Mouse (Mus musculus) kidney, adult 8-10 months (tissue): ENCODE measurements around the gene Pigu.

Source experiments
- DNase-seq, 2 experiments: peaks; one replicate each; pipeline ENCODE4 v3.0.0; 2022

The Pigu gene

DNA sequence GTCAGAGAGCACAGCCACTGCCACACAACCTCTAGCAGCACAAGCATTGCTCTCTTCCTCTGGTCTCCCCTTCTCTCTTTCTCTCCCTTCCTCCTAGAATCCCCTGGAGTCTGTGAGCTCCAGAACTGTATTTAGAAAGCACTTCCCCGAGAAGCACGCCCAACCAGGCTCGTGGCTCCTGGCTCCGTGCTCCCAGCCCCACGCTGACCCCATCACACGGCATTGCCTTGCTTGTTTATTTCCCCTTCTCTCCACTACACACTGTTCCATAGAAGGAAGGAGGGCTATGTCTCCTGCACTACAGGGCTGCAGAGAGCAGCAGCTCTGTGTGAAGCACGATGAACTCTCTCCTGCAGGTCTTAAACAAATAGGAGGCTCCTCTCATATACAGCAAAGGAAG lies 72.6 kb downstream of the Pigu start:
- DNase-seq = no peak

DNA sequence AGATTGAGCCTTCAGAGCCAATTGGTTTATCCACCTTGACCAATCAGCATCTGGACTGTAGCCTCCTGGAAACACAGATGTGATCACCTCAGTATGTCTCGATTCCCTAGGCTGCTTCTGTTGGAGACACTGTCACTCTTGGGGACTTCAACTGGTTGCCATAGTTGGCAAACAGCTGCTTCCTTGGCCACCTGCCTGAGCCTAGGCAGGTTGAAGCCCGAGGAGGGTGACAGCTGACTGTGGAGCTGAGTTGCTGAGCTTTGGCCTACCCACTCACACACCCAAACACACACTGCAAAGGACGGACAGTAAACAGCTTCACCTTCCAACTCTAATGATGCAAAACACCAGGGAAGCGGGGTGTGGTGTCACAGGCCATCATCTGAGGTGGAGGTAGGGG lies 73.4 kb downstream of the Pigu start:
- no peak for DNase-seq

DNA sequence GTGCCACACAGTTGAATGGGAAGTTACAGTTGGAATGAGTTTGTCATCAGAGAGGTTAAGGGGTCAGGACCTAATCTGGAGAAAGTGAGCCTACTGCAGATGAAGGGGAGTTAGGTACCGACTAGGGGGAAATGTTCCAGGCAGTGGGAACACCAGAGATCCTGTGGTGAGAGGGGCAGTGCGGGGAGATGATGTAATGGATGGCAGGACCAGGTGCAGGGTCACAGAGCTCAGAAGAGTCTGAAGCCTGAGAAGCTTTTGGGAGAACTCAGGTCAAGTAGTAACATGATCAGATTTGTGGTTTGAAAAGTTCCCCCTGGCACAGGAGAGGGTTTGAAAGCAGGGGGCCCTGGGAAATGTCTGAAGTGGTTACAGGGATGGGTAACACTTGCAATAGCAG lies 77.1 kb downstream of the Pigu start:
- DNase-seq = no peak

DNA sequence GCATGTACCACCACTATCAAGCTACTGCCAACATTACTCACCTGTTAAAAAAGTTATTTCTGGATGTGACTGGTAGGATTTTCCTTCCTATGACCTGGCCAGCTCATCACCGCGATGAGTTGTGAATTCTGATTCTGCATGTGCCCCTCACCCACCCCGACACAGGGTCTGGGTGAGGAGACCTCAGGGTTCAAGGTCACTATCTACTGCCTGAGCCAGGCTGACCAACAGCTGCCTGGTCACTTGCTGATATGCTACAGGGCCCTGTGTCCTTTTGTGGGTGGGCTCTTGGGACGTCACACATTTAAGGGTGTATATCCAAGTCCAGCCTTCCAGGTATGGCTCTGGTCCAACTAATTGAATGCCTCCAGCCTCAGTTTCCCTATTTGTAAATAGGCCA lies 78.1 kb downstream of the Pigu start:
- DNase-seq = no peak

DNA sequence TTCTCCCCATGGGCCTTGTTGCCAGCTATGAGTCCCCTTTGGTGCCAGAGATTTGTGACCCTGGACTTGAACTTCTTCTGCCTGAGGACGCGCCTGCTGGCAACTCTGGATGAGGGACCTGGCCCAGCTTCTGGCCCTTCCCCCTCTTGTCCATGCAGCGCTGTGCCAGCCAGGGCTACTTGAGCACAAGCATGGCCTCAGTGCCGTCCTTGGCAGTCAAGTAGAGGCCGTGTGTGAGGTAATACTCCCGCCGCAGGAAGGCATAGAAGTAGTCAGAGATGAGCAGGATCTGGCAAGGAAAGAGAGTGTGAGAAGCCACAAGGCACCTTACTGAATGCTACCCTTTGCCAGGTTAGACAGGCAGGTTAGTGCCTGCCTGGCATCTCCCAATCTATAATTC lies 78.9 kb downstream of the Pigu start:
- no peak for DNase-seq

DNA sequence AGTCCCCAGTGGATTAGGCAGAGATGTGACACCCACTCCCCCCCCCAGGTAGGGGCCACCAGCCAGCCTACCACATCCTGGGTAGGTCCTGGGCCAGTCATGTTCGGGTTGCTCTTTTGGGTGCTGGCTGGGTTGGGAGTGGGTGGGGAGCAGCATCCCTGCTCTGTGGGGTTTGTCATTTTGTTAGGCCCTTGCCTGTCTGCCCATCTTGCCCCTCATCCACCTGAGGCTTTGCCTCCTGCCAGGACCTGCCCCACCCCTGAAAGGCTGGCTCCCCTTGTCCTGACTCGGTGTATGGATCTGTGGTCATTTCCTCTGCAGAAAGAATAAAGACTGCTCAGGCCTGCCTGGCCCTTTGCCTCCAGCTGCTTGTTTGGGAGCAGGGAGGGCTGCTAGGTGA lies 79.5 kb downstream of the Pigu start:
- no peak for DNase-seq

DNA sequence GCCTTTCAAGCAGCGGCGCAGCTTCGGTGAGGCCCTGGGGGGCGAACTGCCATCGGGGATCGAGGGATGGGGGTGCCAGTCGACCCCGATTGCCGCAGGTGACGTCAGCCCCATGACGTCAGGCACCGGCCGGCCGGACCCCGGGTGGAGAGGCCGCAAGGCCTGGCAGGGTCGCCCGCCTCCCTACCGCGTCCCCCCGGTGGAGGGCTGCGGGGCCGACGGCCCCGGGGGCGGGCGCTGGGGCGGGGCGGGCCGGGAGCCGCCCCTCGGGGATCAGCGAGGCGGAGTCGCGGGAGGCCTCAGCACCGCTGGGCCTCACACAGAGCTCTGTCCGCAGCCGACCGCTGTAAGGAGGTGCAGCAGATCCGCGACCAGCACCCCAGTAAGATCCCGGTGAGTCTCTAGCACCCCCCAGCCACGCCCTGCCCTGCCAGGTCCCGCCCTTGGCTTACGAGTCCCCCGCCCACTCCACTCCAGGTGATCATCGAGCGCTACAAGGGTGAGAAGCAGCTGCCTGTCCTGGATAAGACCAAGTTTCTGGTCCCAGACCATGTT lies 80.5 kb downstream of the Pigu start:
- DNase-seq = peak; percentile 59 to 64

DNA sequence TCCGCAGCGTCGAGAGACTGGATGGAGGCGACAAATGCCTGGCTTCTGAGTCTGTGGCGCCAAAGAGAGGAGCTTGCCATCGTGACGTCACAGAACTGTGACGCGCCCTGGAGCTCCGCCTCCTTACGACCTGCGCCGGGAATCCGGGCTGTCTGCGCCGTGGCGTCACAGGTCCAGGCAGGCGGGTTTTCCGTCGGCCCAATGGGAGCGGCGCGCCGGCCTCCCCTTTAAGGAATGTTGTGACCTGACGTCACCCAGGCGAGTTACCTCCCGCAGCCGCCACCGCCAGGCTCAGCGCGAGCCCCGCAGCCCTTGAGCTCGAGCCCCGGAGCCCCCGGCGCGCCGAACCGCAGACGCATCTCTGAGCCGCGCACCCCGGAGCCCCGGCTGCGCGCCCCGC lies 81.0 kb downstream of the Pigu start, which contains the start of gene Map1lc3a:
Map1lc3a (plus strand) TSS at position 103 of the 400 bp plus-strand sequence.
- peak; percentile 95 to 97 for DNase-seq

DNA sequence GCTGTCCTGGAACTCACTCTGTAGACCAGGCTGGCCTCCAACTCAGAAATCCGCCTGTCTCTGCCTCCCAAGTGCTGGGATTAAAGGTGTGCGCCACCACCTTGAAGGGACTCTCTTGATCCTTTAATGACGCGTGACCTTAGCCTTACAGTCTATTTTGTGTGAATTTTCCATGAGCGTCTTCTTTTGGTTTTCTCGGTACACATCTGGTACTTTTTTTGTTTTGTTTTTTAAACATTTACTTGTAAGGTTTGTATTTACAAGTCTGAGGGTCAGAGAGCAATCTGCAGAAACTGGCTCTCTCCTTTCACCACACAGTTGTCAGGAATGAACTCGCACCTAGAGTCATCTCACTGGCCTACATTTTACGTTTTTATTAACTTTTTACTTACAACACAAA lies 83.6 kb downstream of the Pigu start:
- no peak for DNase-seq

DNA sequence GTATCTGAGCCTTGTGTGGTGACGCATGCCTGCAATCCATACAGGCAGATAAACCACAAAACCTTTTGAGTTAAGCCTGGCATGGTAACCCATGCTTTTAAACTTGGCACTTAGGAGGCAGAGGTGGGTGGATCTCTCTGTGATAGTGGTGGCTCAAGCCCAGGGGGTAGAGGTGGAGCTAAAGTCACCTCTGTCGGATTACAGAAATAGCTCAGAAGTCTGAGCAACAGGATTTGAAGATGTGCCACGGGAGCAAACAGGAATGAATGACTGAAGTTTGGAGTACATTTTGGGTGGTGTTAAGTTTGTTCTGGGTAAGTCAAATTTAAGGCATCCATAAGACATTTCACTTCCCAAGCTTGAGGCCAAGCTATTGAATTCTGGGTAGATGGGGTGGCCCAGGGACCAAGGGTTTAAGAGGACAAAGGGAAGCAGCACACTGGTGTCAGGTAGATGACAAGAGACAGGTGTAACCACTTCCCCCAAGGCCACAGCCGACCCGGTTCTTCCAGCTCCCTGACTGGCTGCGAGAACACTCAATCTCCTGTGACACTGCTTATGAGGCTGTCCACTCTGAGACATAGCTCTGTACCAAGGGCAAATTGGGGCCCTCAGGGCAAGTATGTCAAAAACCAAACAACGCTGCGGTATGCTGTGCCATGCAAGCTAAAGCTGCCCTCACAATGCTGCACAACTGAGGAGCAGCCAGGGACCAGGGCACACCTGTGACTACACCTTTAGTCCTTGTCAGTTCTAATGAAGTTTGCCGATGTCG lies 84.6 kb downstream of the Pigu start:
- no peak for DNase-seq

DNA sequence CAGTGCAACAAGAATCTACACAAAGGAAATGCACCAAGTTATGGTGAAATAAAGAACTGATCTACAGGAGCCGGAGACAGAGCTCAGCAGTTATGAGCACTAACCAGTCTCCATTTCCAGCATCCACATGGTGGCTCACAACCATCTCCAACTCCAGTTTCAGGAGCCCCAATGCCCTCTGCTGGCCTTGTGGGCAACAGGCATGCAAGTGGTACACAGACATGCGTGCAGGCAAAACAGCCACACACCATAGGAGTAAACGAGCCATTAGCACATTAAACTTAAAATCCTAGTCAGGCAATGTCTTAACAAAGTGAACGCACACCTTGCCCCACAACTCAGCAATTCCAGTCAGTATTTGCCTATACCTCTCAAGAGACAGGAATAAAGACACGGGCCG lies 85.3 kb downstream of the Pigu start:
- no peak for DNase-seq

DNA sequence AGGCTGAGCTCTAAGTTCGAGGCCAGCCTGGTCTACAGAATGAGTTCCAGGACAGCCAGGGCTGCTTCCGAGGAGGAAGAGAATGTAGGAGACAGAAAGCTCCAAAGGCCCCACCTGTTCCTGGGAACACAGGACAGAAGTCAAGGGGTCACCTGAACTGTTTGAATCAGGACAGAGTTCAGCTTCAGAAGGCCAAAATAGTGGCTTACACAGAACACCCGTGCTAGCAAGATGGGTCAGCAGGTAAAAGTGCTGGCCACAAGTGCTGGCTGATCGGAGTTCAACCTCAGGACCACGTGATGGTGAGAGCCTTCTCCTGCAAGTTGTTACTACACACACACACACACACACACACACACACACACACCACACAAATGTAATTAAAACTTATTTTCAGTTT lies 90.3 kb downstream of the Pigu start:
- DNase-seq = peak; percentile 52 to 58

DNA sequence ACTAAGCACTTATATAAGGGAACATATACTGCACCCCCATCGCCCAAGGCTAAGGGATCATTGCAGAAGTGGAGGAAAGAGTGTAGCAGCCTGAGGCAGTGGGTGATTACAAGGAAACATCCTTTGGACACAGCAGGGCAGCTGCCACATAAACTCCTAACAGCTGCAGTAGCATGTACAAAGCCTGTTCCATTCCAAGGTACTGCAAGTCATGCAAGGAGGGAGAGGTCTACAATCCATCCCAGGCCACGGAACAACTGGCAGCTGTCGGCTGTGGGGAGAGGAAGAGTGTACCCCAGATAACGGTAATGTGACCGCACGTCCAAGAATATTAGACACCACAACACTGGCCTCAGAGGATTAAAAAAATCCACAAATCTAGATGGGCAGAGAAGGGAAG lies 91.7 kb downstream of the Pigu start:
- DNase-seq = no peak

DNA sequence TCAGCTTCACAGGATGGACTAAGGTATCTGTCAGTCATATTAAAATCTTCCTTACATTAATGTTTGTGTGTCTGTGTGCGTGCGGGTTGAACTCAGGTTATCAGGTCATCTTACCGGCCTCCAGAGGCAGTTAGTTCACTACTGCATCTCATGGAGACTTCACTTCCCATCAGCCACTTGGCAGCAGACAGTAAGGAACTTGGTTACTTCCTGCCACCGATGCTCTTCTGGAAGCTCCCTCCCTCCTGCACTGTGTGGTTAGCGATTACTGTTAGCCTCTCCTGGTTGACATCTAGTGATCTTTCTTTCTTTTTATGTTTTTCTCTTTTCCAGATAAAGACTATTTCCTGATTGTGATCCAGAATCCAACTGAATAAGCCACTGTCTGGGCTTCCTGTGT lies 107.6 kb downstream of the Pigu start:
- no peak for DNase-seq

DNA sequence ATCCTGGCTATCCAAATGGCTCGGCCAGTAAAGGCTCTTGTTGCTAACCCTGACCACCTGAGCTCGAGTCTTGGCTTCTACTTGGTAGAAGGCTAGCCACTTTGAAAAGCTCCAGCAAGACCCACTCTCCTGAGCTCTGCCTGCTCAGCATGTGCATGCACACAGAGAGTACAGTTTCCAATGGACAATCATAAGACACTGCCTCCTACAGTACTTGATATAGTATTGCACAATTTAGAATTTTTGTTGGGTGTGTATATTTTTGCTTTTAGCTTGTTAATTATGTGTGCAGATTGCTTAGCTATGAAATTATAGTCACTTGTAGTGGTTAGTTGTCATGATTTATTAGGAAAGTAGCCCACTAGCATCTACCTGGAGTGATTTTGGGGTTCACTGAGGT lies 108.5 kb downstream of the Pigu start:
- DNase-seq = no peak

DNA sequence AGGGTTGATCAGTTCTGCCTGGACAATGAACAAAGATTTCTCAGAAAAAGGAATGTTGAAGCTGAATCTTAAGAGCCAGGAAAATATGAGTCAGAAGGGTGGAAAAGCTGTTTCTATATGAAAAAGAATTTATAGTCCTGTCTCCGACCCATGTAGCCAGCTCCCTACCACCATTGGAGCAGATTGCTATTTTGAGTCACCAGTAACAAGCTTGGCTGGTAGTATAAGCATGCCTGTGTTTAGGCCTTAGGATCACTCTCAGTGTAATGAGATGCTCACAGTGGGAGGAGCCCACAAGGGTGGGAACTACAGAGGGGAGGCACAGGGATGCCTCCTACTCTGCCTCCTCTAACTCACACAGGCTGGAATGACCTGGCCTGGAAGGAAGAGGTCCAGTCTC lies 109.0 kb downstream of the Pigu start:
- no peak for DNase-seq

DNA sequence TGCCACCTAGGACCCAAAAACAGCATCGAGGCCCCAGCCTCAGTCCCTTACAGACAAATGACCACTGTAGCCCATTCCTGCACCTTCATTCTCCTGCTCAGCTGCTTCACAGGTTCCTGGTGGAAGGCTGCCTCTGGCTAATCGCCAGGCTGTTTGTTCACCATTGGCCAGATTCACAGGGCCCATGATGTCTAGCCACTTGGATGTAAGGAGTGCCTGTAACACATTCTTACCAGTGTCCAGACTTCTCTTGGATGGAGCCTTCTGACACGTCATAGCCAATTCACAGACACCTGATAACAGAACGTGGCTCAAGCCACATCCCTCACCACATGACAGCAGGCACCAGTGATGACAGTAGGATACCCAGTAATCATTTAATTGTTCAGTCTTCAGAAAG lies 111.0 kb downstream of the Pigu start:
- no peak for DNase-seq

DNA sequence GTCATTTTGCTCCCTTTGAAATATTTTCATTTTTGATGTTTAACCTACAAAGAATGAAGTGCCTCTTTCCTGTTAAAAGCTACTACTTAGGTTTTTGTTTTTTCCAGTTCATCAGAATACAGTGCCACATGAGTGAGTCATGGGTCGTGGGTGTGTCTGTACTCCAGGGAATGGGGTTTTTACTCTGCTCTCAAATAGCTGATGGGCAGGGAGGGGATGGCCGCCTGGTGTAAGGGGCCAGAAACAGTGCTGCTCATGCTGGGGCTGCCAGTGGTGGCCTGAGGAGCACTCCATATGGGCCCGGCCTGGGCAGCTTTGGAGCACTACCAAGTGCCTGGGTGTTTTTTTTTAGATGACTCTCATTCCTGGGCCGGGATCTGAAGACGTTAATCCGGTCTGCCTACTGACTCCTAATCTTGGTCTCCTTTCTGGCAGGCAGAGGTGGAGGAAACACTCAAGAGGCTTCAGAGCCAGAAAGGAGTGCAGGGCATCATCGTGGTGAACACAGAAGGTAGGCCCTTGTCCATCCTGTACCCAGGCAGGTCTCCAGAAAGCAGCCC lies 114.9 kb downstream of the Pigu start:
- no peak for DNase-seq

DNA sequence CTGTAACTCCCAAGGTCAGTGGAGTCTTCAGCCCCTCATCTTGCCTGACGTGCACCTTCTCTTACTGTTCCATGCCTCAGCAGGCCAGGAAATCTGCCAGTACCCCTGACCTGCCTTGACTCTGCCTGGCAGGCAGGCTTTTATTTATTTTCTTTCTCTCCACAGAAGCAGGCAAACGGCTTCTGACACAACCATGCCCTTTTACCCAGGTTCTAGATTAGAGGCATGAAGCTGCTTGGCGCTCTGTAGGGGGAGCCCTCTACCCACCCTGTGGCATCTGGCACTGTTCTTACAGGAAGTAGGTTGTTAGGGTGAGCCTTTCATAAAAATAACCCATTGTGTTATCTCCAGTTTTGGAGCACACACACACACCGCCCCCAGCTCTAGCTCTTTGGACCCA lies 116.3 kb downstream of the Pigu start:
- peak; percentile 32 for DNase-seq

DNA sequence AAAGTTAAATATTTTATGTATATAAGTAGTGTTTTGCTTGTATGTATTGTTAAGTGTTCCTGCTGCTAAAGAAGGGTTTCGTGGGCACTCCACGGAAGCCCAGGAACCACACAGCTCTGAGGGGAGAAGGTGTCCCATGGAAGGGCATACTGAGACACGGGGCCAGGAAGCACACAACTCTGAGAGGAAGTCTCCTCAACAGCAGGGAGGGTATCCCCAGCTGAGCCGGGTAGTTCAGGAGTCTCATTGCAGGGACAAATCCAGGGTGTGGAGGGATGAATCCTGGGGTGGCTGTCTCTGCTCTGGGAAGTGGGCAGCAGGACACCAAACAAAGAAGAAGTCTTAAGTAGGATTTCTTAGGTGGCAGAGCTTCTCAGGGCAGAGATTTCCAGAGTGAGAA lies 120.0 kb downstream of the Pigu start:
- DNase-seq = no peak

DNA sequence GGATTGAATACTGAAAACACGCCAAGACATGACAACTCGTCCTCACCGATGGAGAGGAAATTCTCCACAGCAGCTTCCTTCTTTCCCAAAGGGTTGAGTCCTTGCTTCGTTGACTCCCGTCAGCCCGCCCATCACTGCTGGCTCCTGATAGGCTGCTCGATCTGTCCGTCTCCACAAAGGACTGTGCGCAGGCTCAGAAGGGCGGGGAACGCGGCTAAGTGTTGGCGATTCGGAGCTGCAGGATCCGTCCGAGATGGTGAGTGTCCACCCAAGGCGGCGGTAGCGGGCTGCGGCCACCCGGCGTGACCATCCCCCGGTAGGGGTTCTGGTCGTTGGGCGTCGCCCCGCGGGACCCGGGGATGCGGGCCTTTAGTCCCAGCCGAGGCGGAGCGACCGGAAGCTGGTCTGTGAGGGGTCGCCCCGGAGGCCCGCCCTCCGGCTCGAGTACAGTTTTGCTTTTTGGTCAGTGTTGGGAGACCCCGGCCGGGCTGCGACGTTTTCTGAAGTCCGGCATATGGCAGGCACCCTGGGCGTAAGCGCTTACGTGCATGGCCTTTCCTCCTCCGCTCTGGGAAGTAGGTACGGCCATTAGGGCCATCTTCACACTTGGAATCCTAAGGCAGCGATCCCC lies 120.8 kb downstream of the Pigu start, which contains the start of gene Dynlrb1:
Dynlrb1 (plus strand) TSS at position 172 of the 631 bp plus-strand sequence.
- DNase-seq = peak; percentile 98 to 100

DNA sequence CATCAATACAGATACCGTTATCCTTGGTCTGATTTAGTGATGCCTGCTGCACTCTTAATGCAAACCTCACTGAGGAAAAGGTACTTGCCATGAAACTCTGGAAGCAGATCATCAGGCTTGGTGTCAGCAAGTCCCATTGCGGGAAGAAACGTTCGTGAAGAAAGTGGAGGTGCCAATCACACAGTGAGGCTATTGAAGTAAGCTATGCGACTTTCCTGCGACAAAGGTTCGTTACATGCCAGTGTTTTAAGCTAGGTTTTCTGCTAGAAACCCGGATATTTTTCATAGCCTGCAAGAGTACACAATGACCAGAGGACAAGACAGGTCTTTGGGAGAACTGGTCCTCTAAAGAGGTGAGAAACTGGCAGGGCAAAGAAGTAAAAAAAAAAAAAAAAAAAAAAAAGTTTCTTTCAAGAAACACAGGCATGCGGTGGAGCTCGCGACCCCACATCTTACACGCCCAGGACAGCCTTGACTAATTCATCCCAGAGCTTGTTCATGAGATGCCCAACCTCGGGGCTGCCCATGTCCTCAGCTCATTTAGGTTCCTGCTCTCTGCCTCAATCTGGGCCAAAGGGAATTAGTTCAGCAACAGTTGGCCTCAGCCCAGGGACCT lies 121.4 kb downstream of the Pigu start:
- DNase-seq = no peak
